Mouse (Mus musculus) erythroblast, embryonic 14.5 days (primary cell): ENCODE measurements around the gene Chsy1.

Experiments used
- GATA1 ChIP-seq: IDR thresholded peaks from 2 replicates; pipeline ENCODE4 v1.6.1; 2012; ENCODE audit warnings: low read length, inconsistent platforms, mixed read lengths
- TAL1 ChIP-seq: IDR thresholded peaks from 3 replicates; pipeline ENCODE4 v1.6.1; 2012; ENCODE audit warnings: low read length, inconsistent platforms, mixed read lengths

- TF ChIP-seq TAL1 (no peak), GATA1 (no peak)
These were observed 91.1 kb downstream of the Chsy1 start for GRCm38 (mm10) chr7:66200383-66200782.
